Mouse (Mus musculus): ENCODE measurements around the gene Kirrel. TPM values are rescaled to one million over a fixed set of nuclear protein-coding genes. Genes with fewer than 3 reads are reported as not detected.
A peak's percentile ranks its signal among the peaks of the same experiment; 100 is the strongest.

Kirrel gene
- polyA plus RNA-seq, 3 experiments from 2014 or later = not detected

DNA sequence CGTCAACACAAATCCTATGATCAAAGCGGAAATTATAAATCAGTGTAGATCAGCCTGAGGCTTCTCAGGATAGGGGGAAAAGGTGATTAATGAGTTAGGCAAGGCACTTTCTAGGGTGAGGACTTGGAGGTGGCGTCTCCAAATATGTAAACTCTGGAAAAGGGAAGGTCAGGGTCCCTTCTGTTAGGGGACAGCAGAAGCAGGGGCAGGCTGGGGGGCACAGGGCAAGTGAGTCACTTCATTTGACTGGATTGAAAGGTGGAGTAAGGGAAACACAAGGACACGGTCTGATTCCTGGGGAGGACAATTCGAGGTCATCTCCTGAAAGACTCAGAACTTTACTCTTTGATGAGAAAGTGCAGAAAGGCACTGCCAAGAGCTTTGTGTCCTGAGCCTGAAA, 97.6 kb downstream of the Kirrel start:
- ATAC-seq = no peak

DNA sequence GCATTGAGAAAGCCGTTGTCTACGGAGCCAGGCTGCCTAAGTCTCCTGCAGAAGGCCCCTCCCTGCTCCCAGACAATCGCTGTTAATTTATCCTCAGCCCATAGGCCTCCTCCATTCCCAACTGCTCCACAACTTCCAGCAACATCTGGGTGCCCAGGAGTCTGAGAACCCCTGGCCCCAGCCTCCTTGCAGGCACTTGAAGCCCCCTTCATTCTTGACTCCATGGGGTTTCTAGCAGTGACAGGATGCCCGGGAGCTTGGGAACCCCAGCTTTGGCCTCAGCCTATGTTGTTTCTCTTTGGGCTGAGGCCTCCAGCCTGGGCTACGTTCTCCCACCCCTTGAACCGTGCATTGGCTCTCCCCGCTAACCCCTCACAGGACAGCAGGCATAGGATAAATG, 98.4 kb downstream of the Kirrel start:
- ATAC-seq = no peak

DNA sequence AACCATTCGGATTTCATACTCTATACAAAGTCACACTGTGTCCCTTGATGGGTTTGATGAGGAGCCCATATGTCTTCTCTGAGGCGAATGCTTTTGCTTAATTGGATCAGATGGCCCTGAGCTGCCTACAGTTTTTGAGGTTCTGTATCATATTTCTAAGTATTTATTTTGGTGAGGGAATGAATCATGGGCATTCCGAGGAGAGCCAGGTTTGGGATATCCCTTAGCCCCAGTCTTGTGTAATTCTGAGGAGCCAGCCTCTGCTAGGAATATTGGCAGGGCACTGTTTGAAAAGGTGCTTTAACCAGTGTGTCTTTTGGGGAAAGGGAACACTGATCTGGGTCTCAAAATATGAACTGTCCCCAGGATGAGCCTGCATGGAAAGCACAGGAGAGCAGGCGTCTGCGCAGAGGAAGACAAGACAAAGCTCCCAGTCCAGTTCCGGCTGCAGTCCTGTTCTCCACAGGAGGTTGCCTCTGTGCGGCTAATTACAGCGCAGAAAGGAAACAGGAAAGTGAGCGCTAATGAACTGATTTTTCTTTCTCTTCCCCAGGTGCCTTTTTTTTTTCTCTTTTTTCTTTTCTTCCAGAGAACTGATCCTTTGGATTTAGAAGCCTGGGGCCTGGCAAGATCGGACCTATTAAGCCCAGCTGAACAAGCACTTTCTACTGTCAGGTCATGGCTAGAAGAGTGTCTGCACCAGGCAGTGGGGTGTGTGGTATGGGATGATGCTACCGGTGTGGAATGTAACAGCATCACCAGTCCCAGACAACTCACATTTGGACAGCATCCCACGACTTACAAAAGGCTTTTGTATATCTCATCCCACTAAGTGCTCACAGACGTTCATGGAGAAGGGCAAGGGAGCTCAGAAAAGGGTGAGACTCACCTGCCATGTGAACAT, 101.7 kb downstream of the Kirrel start:
- ATAC-seq = no peak

DNA sequence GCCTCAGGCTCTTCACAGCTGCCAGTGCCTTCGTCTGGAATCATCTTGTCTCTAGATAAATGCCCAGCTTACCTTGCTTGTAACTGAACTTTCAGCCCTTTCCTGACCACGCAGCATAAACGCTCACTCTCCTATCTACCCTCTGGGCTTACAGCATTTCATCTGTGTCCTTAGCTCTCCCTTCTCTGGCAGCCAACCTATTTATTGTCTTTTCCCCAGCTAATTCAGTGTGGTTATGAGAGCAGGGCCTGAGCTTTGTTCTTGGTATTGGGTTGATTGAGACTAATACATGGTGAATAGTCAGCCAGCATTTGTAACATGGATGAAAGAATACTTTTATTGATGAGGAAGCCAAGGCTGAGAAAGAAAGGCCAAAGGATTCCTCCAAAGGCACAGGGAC, 102.4 kb downstream of the Kirrel start:
- ATAC-seq = no peak

- no peak for ATAC-seq
Observed at GRCm38 (mm10) chr3:87067396-87067975, 107.1 kb downstream of the Kirrel start.

DNA sequence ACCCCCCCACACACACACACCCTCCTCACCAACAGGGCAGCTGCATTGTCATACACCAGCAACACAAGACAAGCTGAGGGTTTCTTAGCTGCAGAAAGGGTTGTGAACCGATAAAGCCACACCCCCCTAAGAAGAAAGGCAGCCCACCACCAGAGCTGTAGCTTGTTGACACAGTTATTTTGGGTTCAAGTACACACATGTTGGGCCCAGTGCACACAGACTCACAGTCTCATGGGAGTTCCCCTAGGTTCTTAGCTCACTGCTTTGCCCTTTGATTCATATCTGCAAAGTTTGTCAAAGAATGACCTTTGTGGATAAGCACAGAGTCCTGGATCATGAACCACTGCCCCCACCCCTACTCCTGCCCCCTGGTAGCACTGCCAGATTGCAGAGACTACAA, 120.6 kb downstream of the Kirrel start:
- ATAC-seq = no peak

DNA sequence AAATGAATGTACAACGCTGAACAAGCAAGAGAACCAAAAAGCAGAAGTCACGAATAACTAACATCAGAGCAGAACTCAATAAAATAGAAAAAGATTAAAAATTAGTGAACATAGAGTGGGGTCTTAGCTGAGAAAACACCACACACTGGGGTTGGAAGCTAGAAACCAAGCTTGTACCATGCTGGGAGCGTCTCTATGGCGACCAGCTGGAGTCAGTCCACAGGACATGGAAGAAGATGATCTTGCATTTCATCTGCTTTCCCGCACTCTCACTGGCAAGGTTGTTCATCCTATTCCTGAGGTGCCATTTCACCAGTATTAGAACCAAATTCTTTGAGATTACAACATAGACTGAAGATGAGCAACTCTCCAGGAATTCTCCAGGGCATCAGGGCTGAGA, 126.7 kb downstream of the Kirrel start:
- ATAC-seq = no peak

DNA sequence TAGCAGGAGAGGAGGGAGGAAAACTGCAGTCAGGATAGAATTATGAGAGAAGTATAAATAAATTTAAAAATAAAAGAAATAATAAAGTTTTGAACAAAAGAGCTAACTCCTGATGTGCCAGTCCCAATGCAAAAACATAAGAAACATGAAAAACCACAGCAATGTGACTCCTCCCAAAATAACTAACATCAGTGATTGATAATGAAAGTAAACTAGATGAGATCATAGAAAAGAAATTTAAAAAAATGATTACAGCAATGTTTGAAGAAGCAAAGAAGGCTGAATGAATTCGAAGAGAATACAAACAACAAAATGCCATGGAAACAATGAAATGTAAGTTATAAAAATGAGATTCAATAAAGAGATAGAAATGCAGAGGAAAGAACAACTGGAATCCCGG, 132.8 kb downstream of the Kirrel start:
- no peak for ATAC-seq

DNA sequence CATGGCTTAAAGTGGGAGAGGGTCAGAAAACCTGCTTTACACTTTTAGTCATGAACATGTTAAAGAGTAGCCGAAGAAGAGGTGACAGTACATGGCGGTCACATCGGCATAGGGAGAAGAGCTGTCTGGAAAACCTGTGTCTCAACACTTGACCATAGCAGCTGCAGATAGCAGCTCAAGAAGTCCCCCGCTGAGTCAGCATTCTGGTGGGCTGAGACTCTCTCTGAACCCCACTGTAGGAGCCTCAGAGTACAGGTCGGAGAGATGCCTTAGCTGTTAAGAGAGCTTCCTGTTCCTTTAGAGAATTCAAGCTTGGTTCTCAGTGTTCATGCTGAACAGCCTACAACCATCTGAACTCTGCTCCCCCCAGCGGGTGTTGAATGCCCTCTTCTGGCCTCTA, 136.0 kb downstream of the Kirrel start:
- ATAC-seq = no peak

- no peak for ATAC-seq
Observed at GRCm38 (mm10) chr3:87034061-87034460, 140.5 kb downstream of the Kirrel start.

DNA sequence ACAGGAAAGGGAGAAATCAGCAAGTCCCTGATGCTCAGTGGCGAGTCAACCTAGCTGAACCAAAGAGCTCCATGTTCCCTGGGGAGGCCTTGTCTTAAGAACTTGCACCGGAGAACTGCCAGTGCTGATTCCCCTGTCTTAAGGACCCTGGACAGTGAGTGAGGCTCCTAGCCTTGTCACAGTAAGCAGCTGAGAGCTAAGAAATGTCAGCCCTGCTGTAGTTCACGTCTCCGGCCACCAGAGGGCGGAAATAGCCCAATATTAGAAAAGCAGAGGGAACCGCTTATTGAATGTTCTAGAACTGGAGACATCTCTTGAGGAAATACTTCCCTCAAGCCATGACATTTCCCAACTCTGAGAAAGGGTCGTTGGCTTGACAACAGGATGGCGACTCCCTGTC, 141.2 kb downstream of the Kirrel start:
- no peak for ATAC-seq

GRCm38 (mm10) chr3:87030855-87031254, 143.7 kb downstream of the Kirrel start:
- ATAC-seq = peak; percentile 35

Other genes starting within 250 kb of the Kirrel start
- 100 to 1,000 TPM in 2 of 3 experiments, 10 to 100 TPM in 1; 74.0 to 177 (median 124) TPM for gene Cd1d1, start 175.3 kb downstream of the Kirrel start, polyA plus RNA-seq (2017; shearing (Covaris generic))
- gene Fcrls, start 89.0 kb upstream of the Kirrel start, polyA plus RNA-seq (2017; shearing (Covaris generic)) = under 1 TPM in 2 of 3 experiments, not detected in 1; 0.30 to 0.41 TPM
- gene Cd5l, start 183.1 kb upstream of the Kirrel start, polyA plus RNA-seq (2017; shearing (Covaris generic)) = under 1 TPM in 2 of 3 experiments, not detected in 1; 0.16 to 0.58 TPM
- gene Fcrl1, start 201.6 kb upstream of the Kirrel start, polyA plus RNA-seq (2017; shearing (Covaris generic)) = 10 to 100 TPM; 19.6 to 37.1 (median 30.9) TPM

Measured in inflammation-experienced regulatory T-cells, adult 6 months (primary cell).